Mouse (Mus musculus) retina, embryonic 14.5 days (tissue): ENCODE measurements at regions not wholly inside any gene's neighbourhood (a gene's known extent, or its start where the extent isn't known, plus 50 kb on each side); places are given as distances from the start of the nearest gene placed in this dataset.

ENCODE experiments used
- DNase-seq: peaks from one replicate; pipeline ENCODE4 v3.0.0-alpha.2; 2015; ENCODE audit warnings: low spot score

DNA sequence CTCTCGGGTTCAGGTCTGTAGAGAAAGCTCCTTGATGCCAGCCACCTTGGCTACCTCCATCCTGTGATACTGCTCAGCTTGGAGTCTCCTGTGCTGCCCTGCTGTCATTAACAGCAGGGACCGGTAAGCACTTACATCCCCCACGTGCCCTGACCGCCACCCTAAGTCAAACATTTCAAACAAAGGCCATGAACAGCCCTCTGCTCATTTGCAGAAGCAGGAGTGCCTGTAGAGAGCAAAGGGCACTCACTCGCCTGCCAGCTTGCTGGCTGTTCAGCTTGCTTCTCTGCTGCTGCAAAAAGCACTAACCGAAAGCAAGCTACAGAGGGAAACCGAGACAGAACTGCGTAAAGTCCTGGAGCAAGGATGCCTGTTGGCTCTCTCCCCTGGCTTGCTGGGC lies 61.8 kb upstream of the Thy1 start:
- no peak for DNase-seq

DNA sequence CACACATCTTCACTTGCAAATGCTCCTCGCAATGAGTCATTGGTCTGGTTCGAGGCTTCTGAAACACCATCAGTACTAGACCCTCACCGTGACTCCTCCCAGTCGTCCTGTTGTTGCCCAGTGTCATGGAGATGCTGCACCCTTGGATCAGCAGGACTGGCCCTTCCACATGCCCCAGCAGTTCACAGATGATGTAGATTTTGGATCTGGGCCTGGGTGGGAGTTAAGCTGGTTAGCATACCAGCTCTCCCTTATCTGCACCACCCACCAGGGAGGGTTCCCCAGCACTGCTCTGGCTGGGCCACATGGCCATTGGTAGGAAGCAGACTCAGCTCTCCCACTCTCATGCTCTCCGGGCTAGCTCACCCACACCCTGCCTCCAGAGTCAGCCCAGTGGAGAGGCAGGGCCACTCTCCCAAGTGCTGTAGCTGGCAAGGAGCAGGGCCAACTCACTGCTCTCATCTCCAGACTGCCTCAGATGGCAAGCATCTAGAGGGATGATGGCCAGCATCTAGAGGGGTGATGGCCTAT lies 60.8 kb upstream of the Thy1 start:
- DNase-seq, result no peak

DNA sequence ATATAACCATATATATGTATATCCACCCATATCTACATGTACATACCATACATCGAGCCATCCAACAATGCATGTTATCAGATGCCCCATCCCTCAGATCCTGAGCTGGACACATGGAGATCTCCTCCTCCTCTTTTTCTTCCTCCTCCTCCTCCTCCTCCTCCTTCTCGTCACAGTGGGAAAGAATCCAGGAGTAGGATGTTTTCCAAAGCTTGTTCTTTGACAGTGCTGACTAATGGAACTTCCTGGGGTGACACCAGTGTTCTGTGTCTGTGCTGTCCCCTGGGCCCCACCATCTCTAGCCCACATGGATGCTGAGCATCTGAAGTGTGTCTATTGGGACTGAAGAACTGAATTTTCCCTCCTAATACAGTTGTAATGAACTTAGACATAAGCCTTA lies 60.0 kb upstream of the Thy1 start:
- DNase-seq, result no peak

DNA sequence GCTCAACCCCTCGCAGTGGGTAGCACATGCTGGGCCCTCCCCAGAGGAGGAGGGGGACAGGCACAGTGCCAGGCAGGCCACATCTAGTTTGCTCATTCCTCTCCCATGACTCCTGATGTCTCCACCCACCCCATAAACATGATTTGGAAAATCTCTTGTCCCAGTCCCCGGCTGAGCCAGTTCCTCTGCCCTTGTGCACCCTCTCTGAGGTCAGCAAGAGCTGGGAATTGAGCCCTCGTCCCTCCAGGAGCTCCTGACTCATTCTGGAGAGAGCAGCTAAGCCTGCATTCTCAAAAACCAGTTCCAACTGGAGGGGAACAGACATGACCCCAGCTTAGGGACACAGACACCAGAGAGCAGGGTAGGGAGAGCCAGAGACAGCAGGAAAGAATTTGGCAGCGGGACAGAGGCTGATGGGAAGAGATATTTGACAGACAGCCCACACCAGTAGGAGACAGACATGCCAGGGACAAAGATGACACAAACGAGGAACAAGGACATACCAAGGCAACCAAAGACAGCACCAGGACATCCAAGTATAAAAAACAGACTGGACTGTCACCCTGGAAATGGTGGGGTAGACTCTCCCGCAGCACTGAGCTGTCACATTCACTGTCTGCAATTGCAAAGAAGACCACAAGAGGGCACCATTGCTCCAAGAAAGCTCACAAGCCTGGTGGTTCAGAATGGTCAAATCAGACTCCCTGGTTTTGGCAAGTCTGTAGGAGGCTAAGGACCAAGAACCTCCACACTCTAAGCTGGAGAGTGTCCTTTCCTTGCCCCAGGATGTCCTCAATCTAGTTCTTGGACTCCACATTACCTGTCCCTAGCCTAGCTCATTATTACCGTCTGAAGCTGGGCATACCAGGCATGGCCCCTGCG lies 58.8 kb upstream of the Thy1 start:
- DNase-seq, result peak; percentile 93

DNA sequence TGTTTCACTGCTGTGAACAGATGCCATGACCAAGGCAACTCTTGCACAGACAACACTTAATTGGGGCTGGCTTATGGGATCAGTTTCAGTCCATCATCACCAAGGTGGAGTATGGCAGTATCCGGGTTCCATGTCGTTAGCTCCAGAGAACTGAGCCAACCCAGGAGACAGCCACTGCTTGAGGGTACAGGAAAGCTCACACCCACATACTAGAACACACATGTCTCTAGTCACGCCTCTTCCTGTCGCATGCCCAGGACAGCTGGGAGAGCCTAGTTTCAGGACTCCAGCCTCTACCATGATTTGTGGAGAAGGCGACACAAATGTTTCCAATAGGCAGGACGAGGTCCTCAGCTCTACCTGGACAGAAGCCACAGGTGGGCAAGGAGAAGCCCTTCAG lies 55.2 kb upstream of the Thy1 start:
- no peak for DNase-seq

DNA sequence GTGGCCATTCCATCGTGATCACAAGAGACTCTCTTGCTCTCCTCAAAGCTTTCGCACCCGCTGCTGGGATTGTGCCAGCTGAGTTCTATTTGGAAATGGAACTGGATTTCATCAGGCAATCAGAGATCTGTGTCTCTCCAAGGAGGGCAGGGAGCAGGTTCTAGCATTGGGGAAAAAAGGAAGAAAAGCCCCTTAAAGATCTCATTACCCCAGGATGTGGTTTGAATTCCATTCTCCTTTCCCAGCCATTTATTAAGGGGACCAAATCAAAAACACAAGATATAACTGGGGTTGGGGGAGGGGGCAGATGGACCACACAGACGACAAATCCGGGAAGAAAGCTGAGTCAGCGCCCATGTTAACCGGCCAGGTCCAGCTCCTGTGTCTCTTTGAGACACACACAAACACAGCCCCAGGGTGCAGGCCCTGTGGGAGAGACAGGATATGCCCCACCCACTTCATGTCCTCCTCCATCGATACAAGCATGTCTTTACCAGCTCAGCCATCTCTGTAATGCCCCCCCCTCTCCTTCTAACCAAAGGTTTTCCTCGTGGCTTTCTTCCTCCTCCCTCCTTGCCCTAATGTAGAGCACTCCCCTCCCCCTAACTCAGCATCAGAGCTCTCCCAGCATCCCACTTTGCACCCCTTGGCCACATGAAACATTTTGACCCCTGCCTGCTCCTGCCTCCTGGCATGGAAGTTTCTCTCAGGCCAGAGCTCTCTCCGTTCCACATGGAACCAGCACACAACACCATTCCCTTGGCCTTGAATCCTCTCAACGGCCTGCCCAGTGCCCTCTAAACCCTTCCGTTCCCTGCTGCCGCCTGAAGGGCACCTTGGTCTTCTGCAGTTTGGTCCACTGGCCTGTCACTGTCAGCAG lies 54.0 kb upstream of the Thy1 start:
- no peak for DNase-seq

DNA sequence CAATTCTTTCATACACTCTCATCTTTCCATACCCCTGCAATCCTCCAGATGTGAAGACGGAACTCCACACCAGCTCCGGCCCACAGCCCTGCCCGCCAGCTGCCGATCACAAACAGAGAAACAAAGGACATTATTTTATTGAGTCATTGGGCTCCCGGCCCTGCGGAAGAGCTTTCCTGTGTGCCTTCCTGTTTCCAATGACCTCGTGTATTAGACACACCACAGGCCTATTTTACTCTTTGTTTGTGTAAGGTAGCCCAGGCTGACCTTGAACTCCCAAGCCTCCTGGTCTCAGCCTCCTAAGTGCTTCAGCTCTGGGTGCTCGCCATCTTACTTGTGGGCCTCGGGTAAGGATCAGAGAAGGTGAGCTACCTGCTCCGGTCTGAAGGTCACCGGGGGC lies 53.1 kb upstream of the Thy1 start:
- no peak for DNase-seq

DNA sequence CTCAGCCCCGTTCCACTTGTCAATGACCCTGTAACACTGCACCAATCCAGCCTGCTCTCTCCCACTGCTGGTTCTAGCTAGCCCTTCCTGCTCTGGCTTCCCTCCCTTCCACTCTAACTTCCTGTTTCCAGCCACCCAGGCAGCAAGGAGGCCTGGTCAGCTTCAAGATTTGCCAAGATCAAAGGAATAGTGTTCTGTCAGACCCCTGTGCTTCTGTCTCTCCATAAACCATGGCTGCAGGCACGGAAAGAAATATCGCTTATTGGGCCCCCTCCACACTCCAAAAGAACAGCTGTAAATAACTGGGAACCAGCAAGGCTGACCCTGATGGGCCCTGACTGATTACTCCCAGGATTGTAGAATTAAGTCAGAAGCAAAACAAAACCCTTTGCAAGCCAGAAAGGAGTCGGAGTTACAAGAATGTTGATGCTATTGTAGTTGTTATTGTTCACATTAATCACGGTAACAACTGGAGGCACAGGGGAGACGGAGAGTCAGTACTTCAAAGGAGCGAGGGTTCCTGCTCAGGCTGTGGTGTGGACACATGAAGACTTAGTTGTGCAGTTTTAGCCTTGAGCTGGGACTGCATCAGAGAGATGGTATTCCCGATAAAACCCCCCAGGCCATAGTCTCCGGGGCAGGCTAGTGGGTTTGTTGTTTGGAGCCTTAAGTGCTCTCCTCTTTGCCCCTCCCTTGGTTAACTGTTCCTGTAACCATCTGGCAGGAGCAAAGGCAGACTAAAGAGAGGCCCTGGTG lies 49.8 kb upstream of the Thy1 start:
- DNase-seq, result no peak
